Mouse (Mus musculus): ENCODE results near the gene Gm37240. TPM values are rescaled to one million over a fixed set of nuclear protein-coding genes. Genes with fewer than 3 reads are reported as not detected.
"Not testable (repeated sequence)": the region's sequence is repeated elsewhere in the genome, so short reads cannot be mapped to it uniquely, and the experiment has no call there.

The Gm37240 gene
- polyA plus RNA-seq, 1 experiment = 1.0 TPM

DNA sequence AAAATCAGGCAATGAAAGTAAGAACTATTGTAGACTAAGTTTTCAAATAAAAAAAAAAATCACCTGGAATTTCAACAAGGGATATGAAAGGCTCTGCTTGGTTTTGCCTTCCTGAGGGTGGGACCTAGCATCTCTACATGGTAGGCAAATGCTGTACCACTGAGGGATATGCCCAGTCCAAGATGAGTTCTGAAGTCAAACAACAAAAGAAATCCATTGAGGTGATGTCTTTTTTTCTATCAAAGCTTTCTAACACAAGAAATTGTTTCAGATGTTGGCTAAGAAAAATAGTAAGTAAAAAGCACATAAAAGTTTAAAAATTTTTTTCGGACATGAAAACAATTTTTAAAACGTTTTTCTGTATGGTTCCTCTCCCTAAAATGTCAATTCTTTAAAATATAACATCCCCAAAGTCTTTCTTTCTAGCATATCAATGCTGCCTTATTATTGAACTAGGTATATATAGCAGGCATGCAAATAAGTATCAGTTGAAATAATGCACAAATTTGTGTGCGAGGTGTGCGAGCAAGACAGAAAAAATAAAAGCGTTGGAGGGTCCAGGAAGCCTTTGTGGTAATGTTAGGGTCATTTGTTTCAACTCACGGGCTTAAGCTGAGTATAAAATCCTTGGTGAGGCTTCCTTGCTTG, 314.0 kb downstream of the Gm37240 start:
- Histone ChIP-seq H3K4me1 (ENCODE audit: control insufficient read depth, insufficient read depth, low read length) (no peaks in the 10 kb centered on the region; the same call in 1 of the 2 replicates), H3K27ac (ENCODE audit: control insufficient read depth, insufficient read depth, low read depth, low read length, poor library complexity) (no peak overlapping the region), H3K4me3 (replicated peaks; ENCODE audit: control insufficient read depth, low read depth, low read length) (no peak overlapping the region)
- no peak for TF ChIP-seq POLR2A (IDR thresholded peaks at IDR 0.05; ENCODE audit: borderline replicate concordance, control insufficient read depth, low read depth, low read length)
- no peak for TF ChIP-seq CTCF (IDR thresholded peaks at IDR 0.05; ENCODE audit: control insufficient read depth, insufficient read depth, low read length)
- 20% methylated on average over 6 of the region's 6 CpGs for WGBS

DNA sequence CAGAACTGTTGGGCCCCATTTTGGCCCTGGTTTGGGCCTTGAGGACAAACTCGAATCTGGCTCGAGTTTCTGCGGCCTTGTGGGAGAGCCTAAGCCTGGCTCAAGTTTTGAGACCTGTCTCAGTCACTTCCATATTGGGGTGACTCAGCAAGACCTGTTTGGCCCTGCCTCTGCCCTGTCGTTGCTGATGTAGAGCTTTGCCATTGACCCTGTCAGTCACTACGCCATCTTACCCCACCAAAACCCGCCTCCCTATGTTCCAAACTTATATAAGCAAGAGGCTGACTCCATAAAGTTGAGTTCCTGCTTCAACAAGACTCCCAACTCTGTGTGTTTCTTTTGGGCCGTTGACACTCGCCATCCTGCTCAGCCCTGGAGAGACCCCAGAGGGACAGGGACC, 314.8 kb downstream of the Gm37240 start:
- H3K4me3 ChIP-seq (replicated peaks; ENCODE audit: control insufficient read depth, low read depth, low read length); H3K4me1 ChIP-seq (ENCODE audit: control insufficient read depth, insufficient read depth, low read length); H3K27ac ChIP-seq (ENCODE audit: control insufficient read depth, insufficient read depth, low read depth, low read length, poor library complexity): not testable (repeated sequence)
- WGBS = 80% methylated on average over 8 of the region's 8 CpGs

DNA sequence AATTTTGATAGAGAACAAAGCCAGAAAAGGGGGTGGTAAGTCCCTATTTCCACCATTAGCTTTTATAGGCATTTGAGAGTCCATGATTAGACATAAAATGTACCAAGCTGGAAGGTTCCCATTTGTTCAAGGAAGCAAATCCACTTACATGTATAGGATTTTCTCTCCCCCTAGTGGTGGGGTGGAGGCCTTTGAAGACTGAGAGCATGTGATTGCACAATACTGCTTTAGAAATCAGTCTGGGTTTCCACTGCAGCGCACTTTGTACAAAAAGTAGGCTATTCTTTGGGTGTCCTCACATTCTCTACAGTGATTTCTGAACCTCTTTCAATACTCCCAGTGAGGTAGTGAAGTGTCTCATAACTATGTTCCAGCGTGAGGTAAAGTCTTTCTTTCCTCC, 316.0 kb downstream of the Gm37240 start:
- Histone ChIP-seq H3K4me1 (ENCODE audit: control insufficient read depth, insufficient read depth, low read length) (no peaks in the 10 kb centered on the region; the same call in 1 of the 2 replicates), H3K27ac (ENCODE audit: control insufficient read depth, insufficient read depth, low read depth, low read length, poor library complexity) (no peak overlapping the region), H3K4me3 (replicated peaks; ENCODE audit: control insufficient read depth, low read depth, low read length) (no peak overlapping the region)
- TF ChIP-seq POLR2A (IDR thresholded peaks at IDR 0.05; ENCODE audit: borderline replicate concordance, control insufficient read depth, low read depth, low read length) = no peak
- TF ChIP-seq CTCF (IDR thresholded peaks at IDR 0.05; ENCODE audit: control insufficient read depth, insufficient read depth, low read length) = no peak
- 39% methylated on average over 2 of the region's 2 CpGs for WGBS

DNA sequence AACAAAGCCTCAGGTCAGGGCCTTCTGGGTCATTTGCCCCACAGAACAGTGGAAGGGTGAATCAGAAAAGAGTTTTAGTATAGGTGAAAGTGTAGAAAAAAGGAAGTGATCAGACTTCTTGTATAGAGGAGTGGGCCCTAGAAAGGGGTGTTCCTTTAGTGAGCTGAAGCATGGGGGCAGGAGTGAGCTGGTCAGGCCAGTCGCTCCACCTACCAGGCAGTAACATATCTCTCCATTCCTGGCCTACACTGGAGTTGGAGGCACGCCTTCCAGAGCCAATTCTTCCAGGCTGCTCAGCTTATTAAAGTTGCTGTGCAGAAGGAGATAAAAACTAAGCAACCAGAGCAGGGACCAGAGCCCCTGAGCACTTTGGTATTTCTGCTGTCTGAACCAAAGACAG, 322.7 kb downstream of the Gm37240 start:
- no peaks in the 10 kb centered on the region for H3K4me1 ChIP-seq (ENCODE audit: control insufficient read depth, insufficient read depth, low read length)
- TF ChIP-seq POLR2A (IDR thresholded peaks at IDR 0.05; ENCODE audit: borderline replicate concordance, control insufficient read depth, low read depth, low read length) = no peak
- TF ChIP-seq CTCF (IDR thresholded peaks at IDR 0.05; ENCODE audit: control insufficient read depth, insufficient read depth, low read length) = no peak
- 50% methylated on average over 2 of the region's 2 CpGs for WGBS

DNA sequence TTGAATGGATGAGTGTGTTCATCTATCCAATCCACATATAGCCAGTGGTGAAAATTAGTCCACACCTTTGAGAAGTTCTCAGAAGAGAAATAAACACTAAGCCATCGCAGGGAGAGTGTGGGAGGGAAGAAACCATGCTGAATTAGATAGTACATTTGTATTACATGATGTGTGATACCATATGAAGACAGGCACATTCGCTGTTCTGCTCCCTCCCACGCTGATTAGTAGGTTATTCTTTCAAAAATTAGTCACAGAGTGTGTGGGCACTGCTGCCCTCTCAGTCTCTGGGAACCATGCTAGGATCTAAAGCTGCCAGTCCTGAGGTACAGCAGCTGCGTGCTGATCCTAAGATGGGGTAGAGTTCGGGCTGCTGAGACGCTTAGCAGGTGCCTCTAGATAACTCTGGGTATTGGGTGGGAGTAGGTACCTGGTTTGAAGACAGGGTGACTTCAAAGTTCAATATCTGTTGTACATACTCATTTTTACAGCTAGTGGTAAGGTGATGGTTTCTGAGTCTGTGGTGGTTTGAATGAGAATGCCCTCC, 333.5 kb downstream of the Gm37240 start:
- Histone ChIP-seq H3K4me1 (ENCODE audit: control insufficient read depth, insufficient read depth, low read length) (no peaks in the 10 kb centered on the region), H3K27ac (ENCODE audit: control insufficient read depth, insufficient read depth, low read depth, low read length, poor library complexity) (no peak overlapping the region), H3K4me3 (replicated peaks; ENCODE audit: control insufficient read depth, low read depth, low read length) (no peak overlapping the region)
- WGBS = 85% methylated on average over 6 of the region's 6 CpGs
- no peak for TF ChIP-seq CTCF (IDR thresholded peaks at IDR 0.05; ENCODE audit: control insufficient read depth, insufficient read depth, low read length)
- no peak for TF ChIP-seq POLR2A (IDR thresholded peaks at IDR 0.05; ENCODE audit: borderline replicate concordance, control insufficient read depth, low read depth, low read length)

More for the DNA sequence above, 322.7 kb downstream of the Gm37240 start:
- Histone ChIP-seq H3K27ac (ENCODE audit: control insufficient read depth, insufficient read depth, low read depth, low read length, poor library complexity) (no peak overlapping the region), H3K4me3 (replicated peaks; ENCODE audit: control insufficient read depth, low read depth, low read length) (no peak overlapping the region)

DNA sequence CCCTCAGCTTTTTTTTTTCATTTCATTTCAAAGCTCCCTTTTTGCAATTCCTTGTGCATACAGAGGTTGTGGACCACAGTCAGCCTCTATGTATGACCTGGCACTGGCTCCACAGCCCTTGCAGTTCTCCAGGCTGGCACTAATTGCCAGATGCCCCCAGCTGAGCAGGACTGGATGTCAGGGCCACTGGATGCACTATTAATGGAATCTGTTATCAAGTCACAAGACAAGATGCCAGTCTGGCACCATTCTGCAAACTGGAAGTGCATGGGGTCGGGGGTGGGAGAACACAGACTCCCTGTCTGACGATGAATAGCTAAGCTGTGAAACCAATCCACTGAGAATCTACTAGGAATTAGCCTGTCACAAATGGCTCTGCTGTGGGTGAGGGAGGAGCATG, 336.0 kb downstream of the Gm37240 start:
- H3K27ac ChIP-seq (ENCODE audit: control insufficient read depth, insufficient read depth, low read depth, low read length, poor library complexity) = no peak overlapping the region
- TF ChIP-seq POLR2A (IDR thresholded peaks at IDR 0.05; ENCODE audit: borderline replicate concordance, control insufficient read depth, low read depth, low read length) = no peak
- TF ChIP-seq CTCF (IDR thresholded peaks at IDR 0.05; ENCODE audit: control insufficient read depth, insufficient read depth, low read length) = no peak
- no peak overlapping the region for H3K4me3 ChIP-seq (replicated peaks; ENCODE audit: control insufficient read depth, low read depth, low read length)
- WGBS = 87% methylated on average over 2 of the region's 2 CpGs
- H3K4me1 ChIP-seq (ENCODE audit: control insufficient read depth, insufficient read depth, low read length) = no peaks in the 10 kb centered on the region

DNA sequence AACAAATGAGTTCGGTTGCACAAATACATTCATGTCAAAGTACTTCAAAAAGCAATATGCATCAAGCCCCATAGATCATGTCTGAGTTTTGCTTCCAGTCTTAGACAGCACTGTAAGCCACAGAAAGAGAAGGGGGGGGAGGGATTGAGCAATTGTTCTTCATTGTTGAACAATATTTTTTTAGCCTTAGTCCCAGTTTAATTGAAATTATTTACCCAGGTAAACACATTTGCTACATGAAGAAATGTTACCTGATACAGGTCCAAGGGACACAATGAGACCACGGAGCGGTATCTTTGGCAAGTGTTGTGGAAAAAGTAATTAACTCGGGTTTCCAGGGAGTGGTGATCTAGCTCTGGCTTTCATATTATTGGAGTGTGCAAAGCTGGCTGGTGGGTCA, 337.0 kb downstream of the Gm37240 start:
- WGBS = 78% methylated on average over 4 of the region's 4 CpGs
- Histone ChIP-seq H3K4me3 (replicated peaks; ENCODE audit: control insufficient read depth, low read depth, low read length) (no peak overlapping the region), H3K27ac (ENCODE audit: control insufficient read depth, insufficient read depth, low read depth, low read length, poor library complexity) (no peak overlapping the region), H3K4me1 (ENCODE audit: control insufficient read depth, insufficient read depth, low read length) (no peaks in the 10 kb centered on the region)
- no peak for TF ChIP-seq POLR2A (IDR thresholded peaks at IDR 0.05; ENCODE audit: borderline replicate concordance, control insufficient read depth, low read depth, low read length)
- no peak for TF ChIP-seq CTCF (IDR thresholded peaks at IDR 0.05; ENCODE audit: control insufficient read depth, insufficient read depth, low read length)

DNA sequence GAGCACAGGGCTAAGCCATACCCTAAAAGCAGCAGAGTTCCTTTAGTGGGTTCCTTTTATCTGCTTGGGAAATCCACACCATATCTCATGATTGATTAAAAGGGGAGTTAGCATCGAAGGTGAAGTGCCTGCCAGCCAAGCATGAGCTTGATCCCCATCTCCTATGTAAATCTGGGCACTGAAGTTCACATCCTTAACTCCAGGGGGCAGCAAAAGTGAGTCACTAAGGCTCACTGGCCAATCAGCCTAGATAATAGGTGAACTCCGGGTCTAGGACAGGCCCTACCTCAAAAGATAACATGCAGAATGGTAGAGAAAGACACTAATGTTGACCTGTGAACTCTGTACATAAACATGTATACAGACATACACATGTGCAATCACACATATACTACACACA, 343.7 kb downstream of the Gm37240 start:
- Histone ChIP-seq H3K4me3 (replicated peaks; ENCODE audit: control insufficient read depth, low read depth, low read length) (no peak overlapping the region), H3K27ac (ENCODE audit: control insufficient read depth, insufficient read depth, low read depth, low read length, poor library complexity) (no peak overlapping the region), H3K4me1 (ENCODE audit: control insufficient read depth, insufficient read depth, low read length) (no peaks in the 10 kb centered on the region)
- TF ChIP-seq CTCF (IDR thresholded peaks at IDR 0.05; ENCODE audit: control insufficient read depth, insufficient read depth, low read length) (0 out of 2 replicates have a peak, but pooled peaks have one; percentile 2), POLR2A (IDR thresholded peaks at IDR 0.05; ENCODE audit: borderline replicate concordance, control insufficient read depth, low read depth, low read length) (no peak)
- 57% methylated on average over 2 of the region's 2 CpGs for WGBS

DNA sequence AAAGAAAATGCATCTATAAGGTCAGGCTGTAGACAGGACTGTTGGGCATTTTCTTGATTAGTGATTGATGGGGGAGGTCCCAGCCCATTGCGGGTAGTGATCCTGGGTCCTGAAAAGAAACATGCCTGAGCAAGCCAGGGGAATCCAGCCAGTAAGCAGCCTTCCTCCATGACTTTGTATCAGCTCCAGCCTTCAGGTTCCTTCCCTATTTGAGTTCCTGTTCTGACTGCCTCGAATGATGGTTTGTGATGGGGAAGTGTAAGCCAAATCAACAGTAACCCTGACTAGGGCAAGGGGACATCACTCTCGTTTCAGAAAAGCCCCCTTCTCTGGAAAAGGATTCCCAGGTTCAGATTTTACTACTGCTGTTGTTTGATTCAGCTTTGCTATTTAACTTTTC, 344.6 kb downstream of the Gm37240 start:
- Histone ChIP-seq H3K4me3 (replicated peaks; ENCODE audit: control insufficient read depth, low read depth, low read length) (no peak overlapping the region), H3K4me1 (ENCODE audit: control insufficient read depth, insufficient read depth, low read length) (no peaks in the 10 kb centered on the region), H3K27ac (ENCODE audit: control insufficient read depth, insufficient read depth, low read depth, low read length, poor library complexity) (no peak overlapping the region)
- TF ChIP-seq CTCF (IDR thresholded peaks at IDR 0.05; ENCODE audit: control insufficient read depth, insufficient read depth, low read length) = no peak
- no peak for TF ChIP-seq POLR2A (IDR thresholded peaks at IDR 0.05; ENCODE audit: borderline replicate concordance, control insufficient read depth, low read depth, low read length)
- 2% methylated on average over 3 of the region's 3 CpGs for WGBS
